Mouse (Mus musculus): Measurements from ENCODE around the gene Rnf150. TPM values are rescaled to one million over a fixed set of nuclear protein-coding genes. Genes with fewer than 3 reads are reported as not detected.

The Rnf150 gene
- total and polyA plus RNA-seq, 3 experiments: 0.13 to 0.50 (median 0.39) TPM

DNA sequence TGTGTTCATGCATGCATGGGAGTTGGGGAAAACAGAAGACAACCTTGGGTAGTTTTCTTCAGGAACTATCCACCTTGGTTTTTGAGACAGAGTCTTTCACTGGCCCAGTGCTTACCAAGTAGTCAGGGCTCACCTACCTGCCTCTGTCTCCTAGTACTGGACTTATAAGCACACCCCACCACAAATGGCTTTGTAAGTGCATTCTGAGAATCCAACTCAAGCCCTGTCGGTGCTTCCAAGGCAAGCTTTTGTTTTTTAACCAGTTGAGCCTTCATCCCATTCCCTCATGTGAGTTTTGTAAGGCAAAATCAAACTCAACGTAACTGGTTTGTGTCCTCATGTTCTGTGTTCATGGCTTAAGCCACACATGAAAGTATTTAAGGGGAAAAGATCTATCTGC lies 196.9 kb downstream of the Rnf150 start:
- Histone ChIP-seq H3K27ac (ENCODE audit: insufficient read depth, low read depth) (no peak overlapping the region), H3K4me1 (ENCODE audit: control insufficient read depth in 1 of 2, insufficient read depth in 2 of 2) (peaks cover 0 to 27% of the 10 kb centered on the region in 2 experiments; a peak in 3 of 4 replicates), H3K27me3 (replicated peaks) (no peaks in the 10 kb centered on the region), H3K4me2 (ENCODE audit: insufficient read depth, low read depth, poor library complexity, severe bottlenecking) (no peak overlapping the region), H3K4me3 (replicated peaks in 1 of 3; ENCODE audit: low read depth in 2 of 3, low read length in 2 of 3, poor library complexity in 1 of 3) (no peak overlapping the region), H3K9me3 (replicated peaks; ENCODE audit: low read length) (no peaks in the 10 kb centered on the region), H3K79me2 (replicated peaks; ENCODE audit: control insufficient read depth, extremely low read depth, insufficient read depth, poor library complexity, severe bottlenecking) (no peaks in the 10 kb centered on the region), H3K36me3 (replicated peaks in 1 of 2; ENCODE audit: control insufficient read depth in 1 of 2, insufficient read depth in 1 of 2, low read length in 1 of 2) (no peaks in the 10 kb centered on the region), H3K9ac (ENCODE audit: insufficient read depth, low read depth) (no peak overlapping the region)
- dilution Hi-C loops (cut with MboI; ENCODE audit: extremely low pct_ligation_motif_present, extremely low pct_unique_long_range_greater_than_20kb, low sequenced_read_pairs) (no loop called here), in situ Hi-C loops (cut with MboI; ENCODE audit: low pct_ligation_motif_present, low pct_unique_long_range_greater_than_20kb, low sequenced_read_pairs) (no loop called here)
- DNase-seq (ENCODE audit: extremely low read depth): no peak
- TF ChIP-seq CTCF (conservative IDR thresholded peaks at IDR 0.05 in 1 of 2, IDR thresholded peaks at IDR 0.05 in 1 of 2; ENCODE audit: low read depth in 2 of 2, low read length in 2 of 2) (no peak), ELF1 (IDR thresholded peaks at IDR 0.05; ENCODE audit: low read depth, low read length) (no peak), POLR2AphosphoS2 (IDR thresholded peaks at IDR 0.05; ENCODE audit: low read depth, low read length) (no peak), E2F4 (IDR thresholded peaks at IDR 0.05; ENCODE audit: insufficient replicate concordance, low read depth, low read length) (no peak)

DNA sequence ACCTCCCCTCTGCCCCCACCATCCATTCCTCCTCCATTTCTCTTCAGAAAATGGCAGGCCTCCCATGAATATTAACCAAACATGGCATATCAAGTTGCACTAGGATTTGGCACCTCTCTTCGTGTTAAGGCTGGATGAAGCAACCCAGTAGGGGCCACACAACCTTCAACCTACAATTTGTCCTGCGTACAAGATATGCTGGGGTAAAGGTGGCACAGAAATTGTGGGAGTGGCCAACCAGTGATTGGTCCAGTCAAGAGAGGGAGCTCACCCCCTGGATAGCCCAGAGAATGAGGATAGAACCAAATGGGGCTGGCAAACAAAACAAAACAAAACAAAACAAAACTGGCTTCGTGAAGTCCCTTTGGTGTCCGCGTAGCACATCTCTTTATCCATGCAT lies 198.1 kb downstream of the Rnf150 start:
- no peak for DNase-seq (ENCODE audit: extremely low read depth)
- Histone ChIP-seq H3K4me2 (ENCODE audit: insufficient read depth, low read depth, poor library complexity, severe bottlenecking) (no peak overlapping the region), H3K36me3 (replicated peaks in 1 of 2; ENCODE audit: control insufficient read depth in 1 of 2, insufficient read depth in 1 of 2, low read length in 1 of 2) (no peaks in the 10 kb centered on the region), H3K27ac (ENCODE audit: insufficient read depth, low read depth) (no peak overlapping the region), H3K4me1 (ENCODE audit: control insufficient read depth in 1 of 2, insufficient read depth in 2 of 2) (peaks cover 3 to 39% of the 10 kb centered on the region in 2 experiments; a peak in 3 of 4 replicates), H3K9me3 (replicated peaks; ENCODE audit: low read length) (no peaks in the 10 kb centered on the region), H3K9ac (ENCODE audit: insufficient read depth, low read depth) (no peak overlapping the region), H3K27me3 (replicated peaks) (no peaks in the 10 kb centered on the region), H3K4me3 (replicated peaks in 1 of 3; ENCODE audit: low read depth in 2 of 3, low read length in 2 of 3, poor library complexity in 1 of 3) (no peak overlapping the region), H3K79me2 (replicated peaks; ENCODE audit: control insufficient read depth, extremely low read depth, insufficient read depth, poor library complexity, severe bottlenecking) (no peaks in the 10 kb centered on the region)
- dilution Hi-C loops (cut with MboI; ENCODE audit: extremely low pct_ligation_motif_present, extremely low pct_unique_long_range_greater_than_20kb, low sequenced_read_pairs) (no loop called here), in situ Hi-C loops (cut with MboI; ENCODE audit: low pct_ligation_motif_present, low pct_unique_long_range_greater_than_20kb, low sequenced_read_pairs) (no loop called here)
- TF ChIP-seq MAZ (IDR thresholded peaks at IDR 0.05; ENCODE audit: low read depth, low read length): no peak
- no peak for TF ChIP-seq USF2 (conservative IDR thresholded peaks at IDR 0.05; ENCODE audit: low read depth, low read length)
- TF ChIP-seq ETS1 (conservative IDR thresholded peaks at IDR 0.05; ENCODE audit: low read depth, low read length): no peak

GRCm38 (mm10) chr8:83061873-83062272 lies 198.7 kb downstream of the Rnf150 start:
- in situ Hi-C loops (cut with MboI; ENCODE audit: low pct_ligation_motif_present, low pct_unique_long_range_greater_than_20kb, low sequenced_read_pairs) (no loop called here), dilution Hi-C loops (cut with MboI; ENCODE audit: extremely low pct_ligation_motif_present, extremely low pct_unique_long_range_greater_than_20kb, low sequenced_read_pairs) (no loop called here)
- Histone ChIP-seq H3K36me3 (replicated peaks in 1 of 2; ENCODE audit: control insufficient read depth in 1 of 2, insufficient read depth in 1 of 2, low read length in 1 of 2) (no peaks in the 10 kb centered on the region), H3K27ac (ENCODE audit: insufficient read depth, low read depth) (no peak overlapping the region), H3K4me3 (replicated peaks in 1 of 3; ENCODE audit: low read depth in 2 of 3, low read length in 2 of 3, poor library complexity in 1 of 3) (no peak overlapping the region), H3K79me2 (replicated peaks; ENCODE audit: control insufficient read depth, extremely low read depth, insufficient read depth, poor library complexity, severe bottlenecking) (no peaks in the 10 kb centered on the region), H3K27me3 (replicated peaks) (no peaks in the 10 kb centered on the region), H3K9me3 (replicated peaks; ENCODE audit: low read length) (no peaks in the 10 kb centered on the region), H3K4me1 (ENCODE audit: control insufficient read depth in 1 of 2, insufficient read depth in 2 of 2) (peaks cover 3 to 43% of the 10 kb centered on the region in 2 experiments; a peak in 3 of 4 replicates), H3K9ac (ENCODE audit: insufficient read depth, low read depth) (no peak overlapping the region), H3K4me2 (ENCODE audit: insufficient read depth, low read depth, poor library complexity, severe bottlenecking) (no peak overlapping the region)
- DNase-seq (ENCODE audit: extremely low read depth): no peak
- TF ChIP-seq E2F4 (IDR thresholded peaks at IDR 0.05; ENCODE audit: insufficient replicate concordance, low read depth, low read length): no peak
- TF ChIP-seq BHLHE40 (IDR thresholded peaks at IDR 0.05; ENCODE audit: low read depth, low read length): no peak
- TF ChIP-seq TBP (conservative IDR thresholded peaks at IDR 0.05; ENCODE audit: low read depth, low read length): no peak
- TF ChIP-seq TCF12 (IDR thresholded peaks at IDR 0.05; ENCODE audit: low read depth, low read length): no peak

Data from CH12.LX (cell line).